ENCODE assay signal across 9 mouse cellular contexts in genomic region chr8:126831312-126832162, GRCm38 (mm10).
A peak's percentile ranks its signal among the peaks of the same experiment; 100 is the strongest.
DNase-seq lines count a peak whose midpoint lies in the region; ATAC-seq and TF ChIP-seq lines count a peak whose summit lies in the region.
"Had no signal": no experiment of that assay in that cellular context is flagged by ENCODE, and none has a peak within 500 bp of the region (broad histone marks: within the 10 kb centered on the region; RNA-seq: fewer than 3 reads in every experiment).

No protein-coding gene starts in this region.

- H3K27me3 ChIP-seq in forebrain, embryonic 10.5 days (ENCODE audit: poor library complexity, severe bottlenecking), result no peaks in the 10 kb centered on the region
- no peaks in the 10 kb centered on the region for H3K27me3 ChIP-seq in forebrain, postnatal 0 days (ENCODE audit: insufficient read depth, low read length)
- H3K27me3 ChIP-seq in lung, embryonic 14.5 days (ENCODE audit: insufficient read depth, low read length), result no peaks in the 10 kb centered on the region
- H3K27me3 ChIP-seq in heart, embryonic 15.5 days, result no peaks in the 10 kb centered on the region

- peak overlapping the region; percentile 35; the same call in 1 of the 2 replicates for H3K27ac ChIP-seq in forebrain, embryonic 10.5 days
- H3K27ac ChIP-seq in forebrain, postnatal 0 days (ENCODE audit: low read depth, low read length), result no peak overlapping the region
- H3K27ac ChIP-seq in lung, embryonic 14.5 days (ENCODE audit: low read depth), result peak overlapping the region; percentile 92
- H3K27ac ChIP-seq in heart, embryonic 15.5 days, result peak overlapping the region; percentile 85

- no peak for DNase-seq in forebrain, embryonic 10.5 days (ENCODE audit: extremely low spot score, low spot score)
- no peak for DNase-seq in forebrain, postnatal 0 days
- no peak for DNase-seq in lung, embryonic 14.5 days
- DNase-seq in lung, postnatal 25 days (ENCODE audit: low spot score), result no peak
- no peak for DNase-seq in right cerebral cortex, adult 18-20 months
- DNase-seq: gastrocnemius, postnatal 36 days had no signal

- no peaks in the 10 kb centered on the region for H3K36me3 ChIP-seq in forebrain, embryonic 10.5 days (replicated peaks)
- no peaks in the 10 kb centered on the region for H3K36me3 ChIP-seq in forebrain, postnatal 0 days (ENCODE audit: insufficient read depth)
- no peaks in the 10 kb centered on the region for H3K36me3 ChIP-seq in lung, embryonic 14.5 days (ENCODE audit: insufficient read depth)
- no peaks in the 10 kb centered on the region for H3K36me3 ChIP-seq in heart, embryonic 15.5 days

- no peak overlapping the region for H3K4me3 ChIP-seq in forebrain, embryonic 10.5 days
- H3K4me3 ChIP-seq in forebrain, postnatal 0 days (ENCODE audit: low read depth, low read length), result no peak overlapping the region
- no peak overlapping the region for H3K4me3 ChIP-seq in lung, embryonic 14.5 days (ENCODE audit: low read depth, low read length)
- no peak overlapping the region for H3K4me3 ChIP-seq in heart, embryonic 15.5 days

- WGBS in forebrain, embryonic 10.5 days, result 90% methylated on average over 16 of the region's 16 CpGs
- 91% methylated on average over 16 of the region's 16 CpGs for WGBS in forebrain, postnatal 0 days
- WGBS in lung, embryonic 14.5 days, result 76% methylated on average over 16 of the region's 16 CpGs
- WGBS in heart, embryonic 15.5 days, result 82% methylated on average over 16 of the region's 16 CpGs

- no peak for ATAC-seq in forebrain, postnatal 0 days
- ATAC-seq in lung, embryonic 14.5 days (ENCODE audit: insufficient read depth), result no peak
- no peak for ATAC-seq in heart, embryonic 15.5 days (replicated peaks; ENCODE audit: insufficient number of reproducible peaks, insufficient read depth, low FRiP score, low read depth)
- peak; percentile 18; the same call in 1 of the 2 replicates for ATAC-seq in monocyte, adult 5-6 weeks (replicated peaks; ENCODE audit: insufficient number of reproducible peaks, low FRiP score, low TSS enrichment, poor library complexity, severe bottlenecking)
- no peak for ATAC-seq in activated CD4-positive, CD25-positive, alpha-beta regulatory T cell, adult 4 months

- no peak overlapping the region for H3K4me2 ChIP-seq in forebrain, postnatal 0 days (ENCODE audit: low read depth)
- no peak overlapping the region for H3K4me2 ChIP-seq in lung, embryonic 14.5 days
- no peak overlapping the region for H3K4me2 ChIP-seq in heart, embryonic 15.5 days

- TF ChIP-seq CTCF in forebrain, postnatal 0 days (IDR thresholded peaks at IDR 0.05; ENCODE audit: low read depth), result no peak
- TF ChIP-seq CTCF in lung, embryonic 14.5 days (IDR thresholded peaks at IDR 0.05; ENCODE audit: low read depth), result no peak

- no peaks in the 10 kb centered on the region for H3K9me3 ChIP-seq in forebrain, embryonic 10.5 days
- no peaks in the 10 kb centered on the region for H3K9me3 ChIP-seq in forebrain, postnatal 0 days (ENCODE audit: low read length)
- no peaks in the 10 kb centered on the region for H3K9me3 ChIP-seq in lung, embryonic 14.5 days (ENCODE audit: low read depth, low read length)
- H3K9me3 ChIP-seq in heart, embryonic 15.5 days (replicated peaks), result no peaks in the 10 kb centered on the region

- no peak overlapping the region for H3K9ac ChIP-seq in forebrain, postnatal 0 days
- no peak overlapping the region; the same call in 1 of the 2 replicates for H3K9ac ChIP-seq in lung, embryonic 14.5 days
- H3K9ac ChIP-seq in heart, embryonic 15.5 days, result no peak overlapping the region

- H3K4me1 ChIP-seq in forebrain, embryonic 10.5 days, result peaks cover 62% of the 10 kb centered on the region
- H3K4me1 ChIP-seq in forebrain, postnatal 0 days (ENCODE audit: insufficient read depth), result peaks cover 14% of the 10 kb centered on the region
- peaks cover 76% of the 10 kb centered on the region for H3K4me1 ChIP-seq in lung, embryonic 14.5 days (ENCODE audit: insufficient read depth)
- peaks cover 78% of the 10 kb centered on the region for H3K4me1 ChIP-seq in heart, embryonic 15.5 days (replicated peaks)
